Mouse (Mus musculus): ENCODE measurements at regions not wholly inside any gene's neighbourhood (a gene's known extent, or its start where the extent isn't known, plus 50 kb on each side); places are given as distances from the start of the nearest gene placed in this dataset.

- no peak for DNase-seq
Observed at GRCm38 (mm10) chr9:71420064-71420463, 65.7 kb downstream of the Polr2m start.

GRCm38 (mm10) chr9:71418531-71418930, 67.2 kb downstream of the Polr2m start:
- no peak for DNase-seq

- DNase-seq = no peak
Observed at GRCm38 (mm10) chr9:71417248-71417647, 68.5 kb downstream of the Polr2m start.

DNA sequence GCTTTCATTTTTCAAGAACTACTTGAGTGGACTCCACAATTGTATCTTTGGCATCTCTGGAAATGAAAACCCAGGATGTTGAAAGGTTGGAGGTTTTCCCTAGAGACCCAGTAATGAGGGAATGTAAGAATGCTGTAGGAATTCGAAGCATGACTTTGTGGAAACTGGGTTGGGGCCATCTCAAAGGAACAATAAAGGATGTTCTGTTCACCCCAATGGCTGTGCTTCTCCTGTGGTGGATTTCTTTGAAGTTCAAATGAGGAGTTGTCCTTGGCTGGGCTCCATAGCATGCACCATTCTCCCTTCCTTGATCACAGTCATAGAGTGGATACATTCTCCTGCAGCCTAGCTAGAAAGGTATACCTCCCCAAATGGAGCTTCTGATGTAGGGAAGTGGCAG, 74.6 kb downstream of the Polr2m start:
- DNase-seq = no peak

DNA sequence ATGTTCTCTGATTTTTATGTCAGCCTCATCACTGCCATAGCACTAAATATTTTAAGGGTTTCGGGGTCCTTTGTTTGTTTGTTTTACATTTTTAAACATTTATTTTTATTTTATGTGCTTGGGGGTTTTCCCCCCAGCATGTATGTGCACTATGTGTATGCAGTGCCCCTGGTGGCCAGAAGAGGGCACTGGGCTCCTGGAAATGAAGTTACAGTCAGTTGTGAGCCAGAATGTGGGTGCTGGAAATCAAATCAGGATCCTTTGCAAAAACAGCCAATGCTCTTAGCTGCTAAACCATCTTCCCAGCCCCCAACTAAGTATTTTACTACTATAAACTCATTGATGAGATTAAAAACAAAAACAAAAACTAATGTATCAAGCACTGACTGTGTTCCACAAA, 75.8 kb downstream of the Polr2m start:
- DNase-seq = no peak

- DNase-seq = no peak
Observed at GRCm38 (mm10) chr9:71408946-71409345, 76.8 kb downstream of the Polr2m start.

DNA sequence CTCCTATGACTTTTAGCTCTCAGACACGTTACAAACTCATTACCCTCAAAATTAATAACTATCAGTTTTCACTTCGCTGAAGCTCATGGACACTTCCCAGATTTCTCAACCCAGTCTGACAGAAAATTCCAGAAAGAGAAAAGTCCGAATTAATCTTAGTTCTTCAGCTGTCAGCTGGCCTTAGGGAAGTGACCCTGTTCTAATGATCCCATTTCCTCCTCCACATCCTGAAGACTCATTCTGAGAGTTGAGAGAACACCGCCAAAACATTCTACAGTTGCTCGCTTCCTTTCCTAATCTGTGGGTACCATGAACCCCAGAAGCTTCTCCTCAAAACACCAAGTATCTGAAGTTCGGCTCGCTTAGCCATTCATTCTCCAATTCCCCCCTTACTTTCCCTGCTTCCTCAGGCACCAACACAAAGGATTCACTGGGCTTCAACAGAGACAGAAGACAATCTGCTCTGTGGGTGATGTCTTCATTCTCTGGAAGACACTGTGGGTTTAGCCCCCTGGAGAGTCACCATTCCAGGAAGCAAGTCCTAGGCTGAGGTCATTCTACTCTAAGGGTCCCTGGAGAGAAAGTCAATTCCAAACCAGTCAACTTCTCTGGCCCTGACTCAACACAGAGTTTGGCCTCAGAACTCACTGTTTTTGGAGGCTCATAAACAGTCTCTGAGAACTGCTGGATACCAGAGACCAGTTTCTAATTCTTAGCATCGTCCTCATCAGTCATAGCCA, 81.2 kb downstream of the Polr2m start:
- DNase-seq = no peak

- DNase-seq = no peak
Observed at GRCm38 (mm10) chr9:71401667-71402066, 84.1 kb downstream of the Polr2m start.

DNA sequence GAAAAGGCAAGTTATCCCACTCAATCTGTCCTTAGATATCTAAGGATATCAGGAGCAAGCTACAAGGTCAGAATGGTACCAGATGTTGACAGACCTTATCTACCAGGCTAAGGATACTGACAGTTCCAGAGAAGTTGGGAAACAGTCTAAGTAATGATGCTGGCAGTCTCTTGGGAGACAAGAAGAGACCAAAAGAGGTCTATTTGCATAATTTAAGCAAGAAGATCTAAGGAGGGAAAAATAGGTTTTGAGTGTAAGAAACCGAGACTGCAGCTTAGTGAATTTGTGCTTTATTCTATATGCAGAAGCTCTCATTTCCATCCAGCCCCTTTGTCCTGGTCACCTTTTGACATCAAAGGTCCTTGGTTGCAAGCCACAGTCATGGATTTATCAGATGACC, 86.4 kb downstream of the Polr2m start:
- DNase-seq = no peak

- DNase-seq = no peak
Observed at GRCm38 (mm10) chr9:71396784-71397183, 89.0 kb downstream of the Polr2m start.

DNA sequence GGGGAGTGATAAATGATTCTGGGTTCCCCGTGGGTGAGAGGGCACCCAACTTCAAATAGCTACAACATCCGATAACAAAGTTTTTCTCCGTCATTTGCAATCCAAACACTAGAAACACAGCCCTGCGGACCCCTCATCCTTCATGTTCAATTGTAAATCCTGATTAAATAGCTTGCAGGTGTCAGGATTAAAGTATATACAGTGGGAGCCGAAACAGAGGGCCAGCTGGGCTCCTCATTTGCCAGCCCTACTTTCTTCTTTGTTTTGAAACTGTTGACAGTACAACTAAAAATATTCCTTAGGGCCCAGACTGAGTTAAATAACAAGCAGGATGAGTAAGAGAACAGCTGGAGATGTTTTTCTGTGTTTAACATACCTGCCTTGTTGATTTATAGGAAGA, 95.5 kb downstream of the Polr2m start:
- DNase-seq = no peak

GRCm38 (mm10) chr9:71387426-71387825, 98.3 kb downstream of the Polr2m start:
- no peak for DNase-seq

DNA sequence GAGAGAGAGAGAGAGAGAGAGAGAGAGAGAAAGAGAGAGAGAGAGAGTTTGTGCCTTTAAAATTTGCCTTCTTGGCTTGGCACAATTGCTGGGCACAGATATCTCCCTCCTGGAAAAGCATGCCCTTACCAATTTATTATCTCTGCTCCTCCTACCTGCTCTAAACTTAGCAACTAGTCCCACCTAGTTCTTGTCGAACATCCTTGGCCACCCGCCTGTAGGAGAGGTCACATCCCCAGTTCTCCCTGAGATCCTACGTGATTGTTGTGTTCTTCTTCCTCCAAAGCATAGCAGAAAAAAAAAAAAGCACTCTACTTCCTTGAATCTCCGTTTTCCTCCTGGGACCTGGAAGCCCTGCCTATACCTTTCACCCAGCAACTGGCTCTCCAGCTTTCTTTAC, 101.8 kb downstream of the Polr2m start:
- no peak for DNase-seq

DNA sequence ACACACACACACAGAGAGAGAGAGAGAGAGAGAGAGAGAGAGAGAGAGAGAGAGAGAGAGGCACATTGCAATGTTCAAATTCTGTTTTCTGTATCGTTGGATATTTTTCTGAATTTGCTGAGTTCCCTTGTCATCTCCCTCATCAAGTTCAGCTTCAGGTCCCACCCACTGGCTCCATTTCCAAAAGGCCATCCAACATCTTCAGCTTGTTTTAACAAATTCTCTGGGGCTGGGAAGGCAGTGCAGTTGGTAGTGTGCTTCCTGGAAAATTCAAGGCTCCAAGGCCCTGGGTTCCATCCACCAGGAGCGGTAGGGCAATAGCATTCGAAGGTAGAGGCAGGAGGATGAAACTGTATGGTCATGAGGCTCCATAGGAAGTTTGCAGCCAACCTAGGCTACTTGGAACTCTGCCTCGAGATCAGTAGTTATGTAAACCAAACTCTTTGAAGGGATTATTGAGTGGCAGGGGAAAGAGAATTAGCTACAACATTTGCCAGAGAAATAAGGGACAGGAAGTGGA, 105.9 kb downstream of the Polr2m start:
- no peak for DNase-seq

DNA sequence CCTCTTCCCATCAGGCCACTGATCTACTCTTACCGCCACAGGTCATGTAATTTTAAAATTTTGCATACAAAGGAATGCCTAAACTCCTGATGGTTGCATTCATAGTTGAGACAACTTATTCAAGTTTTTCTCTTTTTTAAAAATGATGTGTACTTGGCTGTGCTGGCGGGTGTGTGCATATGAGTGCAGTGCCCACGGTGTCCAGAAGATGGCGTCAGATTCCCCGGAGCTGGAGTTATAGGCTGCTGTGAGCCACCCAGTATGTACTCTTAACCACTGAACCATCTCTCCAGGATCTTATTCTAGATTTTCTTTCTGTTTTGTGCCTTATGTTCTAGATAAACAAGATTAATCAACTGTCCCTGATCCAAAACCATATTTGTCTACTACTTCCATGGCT, 116.0 kb downstream of the Polr2m start:
- DNase-seq = no peak

DNA sequence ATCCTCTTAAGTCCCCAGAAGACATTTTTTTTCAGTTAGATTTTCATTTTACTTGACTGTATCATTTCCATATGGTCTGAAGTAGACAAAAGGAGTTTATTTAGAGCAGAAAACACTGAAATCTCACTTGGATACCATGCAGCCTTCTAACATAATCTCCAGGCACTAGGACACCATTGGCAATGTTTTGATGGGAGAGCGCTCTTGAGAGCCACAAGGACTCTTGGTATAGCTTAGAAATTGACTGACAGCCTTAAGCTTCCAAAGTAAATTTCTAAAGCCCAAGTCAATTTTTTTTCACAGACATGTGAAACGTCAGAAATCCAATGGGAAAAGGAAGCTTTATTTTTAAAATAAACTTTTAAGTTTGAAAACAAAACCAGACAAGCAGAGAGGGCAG, 116.5 kb downstream of the Polr2m start:
- DNase-seq = no peak

- DNase-seq = no peak
Observed at GRCm38 (mm10) chr9:71366573-71366972, 119.2 kb downstream of the Polr2m start.

GRCm38 (mm10) chr9:71365177-71365738, 120.5 kb downstream of the Polr2m start:
- no peak for DNase-seq

- no peak for DNase-seq
Observed at GRCm38 (mm10) chr9:71364047-71364665, 121.6 kb downstream of the Polr2m start.

GRCm38 (mm10) chr9:71362401-71362800, 123.3 kb downstream of the Polr2m start:
- DNase-seq = no peak

DNA sequence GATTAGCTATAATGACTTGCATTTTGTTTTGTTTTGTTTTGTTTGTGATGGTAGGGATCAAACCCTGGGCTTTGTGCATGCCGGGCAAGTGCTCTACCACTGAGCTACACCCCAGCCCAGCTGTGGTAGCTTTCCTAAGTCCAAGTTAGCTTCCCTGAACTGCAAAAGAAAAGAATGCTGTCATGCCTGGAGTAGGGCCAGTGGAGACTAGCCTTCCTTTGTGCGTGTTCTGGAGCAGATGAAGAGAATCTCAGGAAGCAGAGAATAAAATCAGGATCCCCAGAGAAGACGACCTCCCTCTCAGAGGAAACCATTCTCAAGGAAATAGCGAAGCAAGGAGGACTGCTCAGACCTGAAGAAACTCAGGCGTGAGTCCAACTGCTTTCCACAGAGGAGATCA, 123.8 kb downstream of the Polr2m start:
- no peak for DNase-seq

DNA sequence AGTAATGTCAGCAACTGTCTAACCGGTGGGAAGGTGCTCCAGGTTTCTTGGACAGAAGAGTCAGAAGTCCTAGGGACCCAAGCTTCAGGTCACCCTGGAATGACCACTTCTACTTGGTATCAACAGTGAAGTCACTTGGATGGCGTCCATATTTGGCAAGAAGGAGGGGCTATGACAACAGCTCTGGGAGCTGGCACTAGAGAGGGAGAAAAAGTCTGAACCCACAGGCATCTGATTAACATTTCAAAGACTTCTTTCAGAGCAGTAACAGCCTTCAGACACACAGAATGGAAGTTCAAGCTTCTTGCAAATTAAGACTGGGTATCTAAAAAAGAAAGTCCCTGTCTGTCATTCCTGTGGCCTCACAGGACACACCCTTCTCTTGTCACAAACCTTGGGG, 124.4 kb downstream of the Polr2m start:
- DNase-seq = no peak

DNA sequence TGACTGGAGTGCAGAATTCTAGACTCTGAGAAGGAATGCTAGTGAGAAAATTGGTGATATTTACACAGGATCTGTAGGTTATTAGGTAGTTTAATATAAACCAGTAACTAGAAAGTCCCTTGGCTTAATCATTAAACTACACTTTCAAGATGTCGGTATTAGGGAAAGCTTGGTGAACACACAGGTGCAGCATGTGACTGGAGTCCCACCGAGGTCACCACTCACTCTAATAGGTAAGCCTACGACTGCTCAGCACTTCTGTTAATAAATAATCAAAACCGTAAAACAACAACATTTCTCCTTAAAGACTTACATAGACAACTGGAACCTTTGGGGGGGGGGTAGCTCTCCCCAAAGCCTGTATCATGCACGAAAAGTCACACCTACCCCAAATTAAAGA, 125.1 kb downstream of the Polr2m start:
- DNase-seq = no peak

DNA sequence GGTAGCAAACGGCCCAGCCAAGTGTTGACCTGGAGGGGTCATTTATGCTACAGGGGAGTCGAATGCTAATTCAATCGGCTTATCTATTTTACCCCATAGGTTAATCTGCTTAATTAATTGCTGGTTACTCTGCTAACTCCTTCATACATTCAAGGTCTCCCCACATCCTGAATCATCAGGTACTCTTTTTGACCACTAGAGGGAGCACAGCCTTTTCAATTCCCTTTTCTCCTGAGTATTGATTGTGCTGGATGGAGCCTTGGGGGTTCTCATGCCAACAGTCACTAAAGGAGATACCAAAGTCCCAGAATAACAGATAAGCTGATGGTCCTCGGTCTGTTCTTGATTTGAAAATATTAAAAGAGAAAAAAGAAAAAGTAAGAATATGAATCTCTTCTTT, 126.8 kb downstream of the Polr2m start:
- DNase-seq = peak; percentile 18
